Mouse (Mus musculus): ENCODE measurements around the gene Celsr1. TPM values are rescaled to one million over a fixed set of nuclear protein-coding genes. Genes with fewer than 3 reads are reported as not detected.

Celsr1 gene
- polyA plus RNA-seq (2017; shearing (Covaris generic)): 11.5 TPM

GRCm38 (mm10) chr15:86033191-86033841 lies at the start of gene Celsr1:
Gene Celsr1 (minus strand): TSS chr15:86033777.

DNA sequence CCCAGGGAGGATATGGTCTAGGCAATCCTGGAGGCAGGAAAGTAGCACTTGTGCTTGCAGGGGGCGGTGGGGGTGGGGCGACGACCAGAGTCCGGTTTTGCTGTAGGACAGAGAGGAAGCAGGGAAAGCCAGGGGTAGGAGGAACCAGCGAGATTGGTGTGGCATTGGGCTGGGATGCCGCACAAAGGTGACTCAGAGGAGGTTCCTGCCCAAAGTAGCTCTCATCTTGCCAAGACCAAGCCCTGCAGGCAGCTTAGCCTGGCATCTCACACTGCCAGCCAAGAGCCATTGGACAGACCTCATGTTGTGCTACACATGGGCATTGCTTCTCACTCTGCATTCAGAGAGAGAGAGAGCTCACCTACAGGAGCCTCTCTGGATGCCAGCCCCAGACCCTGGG lies 23.8 kb upstream of the Celsr1 start, which contains the start of gene Gramd4:
Gramd4 (plus strand) TSS at position 283 of the 400 bp plus-strand sequence.

DNA sequence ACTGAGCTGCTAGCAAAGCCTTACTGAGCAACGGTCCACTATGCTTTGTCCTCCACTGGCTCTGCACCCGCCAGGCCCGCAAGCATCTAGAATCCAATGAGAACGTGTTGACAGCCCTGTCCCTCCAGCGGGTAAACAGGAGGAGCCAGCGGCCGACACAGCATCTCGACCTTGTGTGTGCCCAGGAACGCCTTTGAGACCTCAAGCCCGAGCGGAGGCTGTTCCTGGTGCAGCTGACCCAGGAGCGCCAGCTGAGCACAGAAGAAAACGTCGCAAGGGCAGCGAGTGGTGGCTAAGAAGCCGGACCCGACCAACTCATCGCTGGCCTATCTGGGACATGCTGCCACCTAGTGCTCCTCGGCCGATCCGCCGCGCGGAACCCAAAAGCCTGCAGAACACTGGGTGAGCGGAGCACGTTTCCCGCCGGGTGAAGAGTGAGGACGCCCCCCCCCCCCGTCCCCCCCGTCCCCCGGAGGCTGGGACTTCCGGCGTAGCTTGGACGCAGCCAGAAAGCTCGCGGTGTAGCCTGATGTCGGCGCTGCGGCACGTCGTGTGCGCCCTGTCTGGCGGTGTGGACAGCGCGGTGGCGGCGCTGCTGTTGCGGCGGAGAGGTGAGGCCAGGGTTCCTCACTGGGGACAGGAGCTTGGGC lies 154.6 kb downstream of the Celsr1 start, which contains the start of gene Trmu:
Trmu (plus strand) TSS at position 465 of the 650 bp plus-strand sequence.

DNA sequence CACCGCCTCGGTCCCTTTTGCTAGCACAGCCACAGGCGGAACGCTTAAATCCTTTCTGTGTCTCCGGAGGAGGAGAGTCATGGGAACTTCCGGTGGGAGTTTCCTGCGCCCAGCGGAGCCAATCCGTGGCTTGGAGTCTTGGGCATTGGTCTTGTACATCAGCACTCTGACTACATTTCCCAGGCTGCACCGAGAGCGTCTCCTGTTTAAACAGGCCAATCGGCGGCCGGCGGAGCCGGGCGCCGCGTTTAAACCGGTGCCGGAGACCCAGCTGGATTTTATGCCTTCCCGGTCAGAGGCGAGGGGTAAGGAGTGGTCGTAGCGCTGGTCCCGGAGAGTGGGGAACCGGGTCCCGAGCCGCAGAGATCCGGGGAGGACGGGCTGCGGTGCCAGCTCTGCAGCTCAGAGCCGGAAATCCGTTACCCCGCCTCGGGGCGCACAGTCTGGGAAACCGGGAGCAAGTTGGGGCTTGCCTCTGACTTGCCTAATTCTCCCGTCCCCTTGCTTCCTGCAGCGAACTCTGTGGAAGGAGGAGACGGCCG lies 174.0 kb downstream of the Celsr1 start, which contains the start of gene Gtse1:
Gtse1 (plus strand) TSS at position 256 of the 542 bp plus-strand sequence.

Other genes starting within 250 kb of the Celsr1 start
- 19.1 TPM for gene Cdpf1, start 222.1 kb downstream of the Celsr1 start, polyA plus RNA-seq (2017; shearing (Covaris generic))
- not detected for gene Pkdrej, start 212.0 kb downstream of the Celsr1 start, polyA plus RNA-seq (2017; shearing (Covaris generic))
- gene Ttc38, start 201.5 kb downstream of the Celsr1 start, polyA plus RNA-seq (2017; shearing (Covaris generic)): 11.5 TPM
- 1.0 TPM for gene Gtse1, start 174.0 kb downstream of the Celsr1 start, polyA plus RNA-seq (2017; shearing (Covaris generic))
- gene Trmu, start 154.5 kb downstream of the Celsr1 start, polyA plus RNA-seq (2017; shearing (Covaris generic)): 21.4 TPM
- gene Gramd4, start 23.9 kb upstream of the Celsr1 start, polyA plus RNA-seq (2017; shearing (Covaris generic)): 122 TPM
- 2.9 TPM for gene Cerk, start 152.4 kb upstream of the Celsr1 start, polyA plus RNA-seq (2017; shearing (Covaris generic))
- 20.9 TPM for gene Tbc1d22a, start 180.7 kb upstream of the Celsr1 start, polyA plus RNA-seq (2017; shearing (Covaris generic))

Measured in effector memory CD4-positive, alpha-beta T cell, adult 5 months (primary cell).